Mouse (Mus musculus) neural tube, embryonic 14.5 days (tissue): ENCODE data around the gene Bank1. TPM values are rescaled to one million over a fixed set of nuclear protein-coding genes. Genes with fewer than 3 reads are reported as not detected.

ENCODE experiments used
- ATAC-seq: fragments of 200-750 bp; cut with Nextera tagmentation; 2 replicates; pipeline ENCODE4 v1.8.0; 2017; ENCODE audit warnings: low read depth, mild to moderate bottlenecking, moderate TSS enrichment, moderate library complexity
- H3K27ac ChIP-seq: fragments of 300-500 bp; sonication (generic); 2 replicates; pipeline ENCODE4 v1.5.1; 2014; ENCODE audit warnings: low read depth, mild to moderate bottlenecking, control low read depth, low read length, moderate library complexity, mixed read lengths
- H3K27me3 ChIP-seq: fragments of 300-500 bp; sonication (generic); 2 replicates; pipeline ENCODE4 v1.6.1; 2014; ENCODE audit warnings: low read length; ENCODE audit not compliant: control insufficient read depth, insufficient read depth
- H3K36me3 ChIP-seq: fragments of 300-500 bp; sonication (generic); 2 replicates; pipeline ENCODE4 v1.6.1; 2014; ENCODE audit warnings: low read length, mixed read lengths; ENCODE audit not compliant: control insufficient read depth, insufficient read depth
- H3K4me1 ChIP-seq: fragments of 300-500 bp; sonication (generic); 2 replicates; pipeline ENCODE4 v1.6.1; 2014; ENCODE audit warnings: low read length; ENCODE audit not compliant: control insufficient read depth, insufficient read depth
- H3K4me2 ChIP-seq: fragments of 300-500 bp; sonication (generic); 2 replicates; pipeline ENCODE4 v1.6.1; 2014; ENCODE audit warnings: mild to moderate bottlenecking, low read depth, low read length, control low read depth
- H3K4me3 ChIP-seq: fragments of 300-500 bp; sonication (generic); 2 replicates; pipeline ENCODE4 v1.5.1; 2014; ENCODE audit warnings: low read depth, low read length, control low read depth, mixed read lengths
- H3K9ac ChIP-seq: fragments of 300-500 bp; sonication (generic); replicated peaks from 2 replicates; pipeline ENCODE4 v1.6.1; 2014; ENCODE audit warnings: low read depth, mild to moderate bottlenecking, control low read depth, low read length, mixed read lengths
- H3K9me3 ChIP-seq: fragments of 300-500 bp; sonication (generic); 2 replicates; pipeline ENCODE4 v1.6.1; 2016; ENCODE audit warnings: low read length; ENCODE audit not compliant: control insufficient read depth
- WGBS: fragments of 180-500 bp; shearing (Covaris S2); extraction: QIAGEN DNeasy Blood & Tissue Kit; methylation state at CpG from one replicate; pipeline ENCODE4 v1.1.7; 2014; 5-methylcytosine and 5-hydroxymethylcytosine counted together
- polyA plus RNA-seq: library from polyadenylated mRNA; unstranded; fragments of >200 nt; fragmentation: Nextera tagmentation; extraction: Ambion mirVana; gene quantifications from 2 replicates; pipeline ENCODE4 v1.2.1, GENCODE M21; 2014

The Bank1 gene
- polyA plus RNA-seq, 1 experiment from 2014 or later = 0.16 TPM

- no peaks in the 10 kb centered on the region for H3K27me3 ChIP-seq
- no peak for ATAC-seq
- no peak overlapping the region for H3K4me2 ChIP-seq
- no peak overlapping the region for H3K9ac ChIP-seq
- WGBS = 67% methylated on average over 1 of the region's 1 CpGs
- no peaks in the 10 kb centered on the region for H3K4me1 ChIP-seq
- no peak overlapping the region for H3K27ac ChIP-seq
- H3K36me3 ChIP-seq = no peaks in the 10 kb centered on the region
- H3K9me3 ChIP-seq = no peaks in the 10 kb centered on the region
- H3K4me3 ChIP-seq = no peak overlapping the region
Observed at GRCm38 (mm10) chr3:136106452-136106851, 219.4 kb downstream of the Bank1 start.

DNA sequence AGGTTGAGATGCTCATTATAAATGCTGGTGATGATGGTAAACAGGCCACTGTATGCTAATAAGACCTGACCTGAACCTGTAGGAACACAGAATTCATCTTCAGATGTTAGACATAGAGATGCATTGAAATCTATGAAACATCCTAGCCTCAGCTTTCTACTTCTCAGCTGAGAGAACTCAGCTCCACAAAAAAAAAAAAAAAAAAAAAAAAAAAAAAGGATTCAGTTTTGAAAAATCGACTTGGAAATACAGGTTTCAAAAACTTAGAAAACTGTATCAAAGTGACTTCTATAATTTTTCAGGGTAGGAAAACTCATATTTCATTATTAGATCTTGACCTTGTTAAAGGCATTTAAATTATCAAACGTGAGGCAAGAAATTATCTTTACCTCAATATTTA lies 222.5 kb downstream of the Bank1 start:
- Histone ChIP-seq H3K27me3 (no peaks in the 10 kb centered on the region), H3K4me2 (no peak overlapping the region), H3K4me3 (no peak overlapping the region), H3K4me1 (no peaks in the 10 kb centered on the region), H3K27ac (no peak overlapping the region), H3K36me3 (no peaks in the 10 kb centered on the region), H3K9me3 (no peaks in the 10 kb centered on the region), H3K9ac (no peak overlapping the region)
- ATAC-seq = no peak
- 90% methylated on average over 2 of the region's 2 CpGs for WGBS

DNA sequence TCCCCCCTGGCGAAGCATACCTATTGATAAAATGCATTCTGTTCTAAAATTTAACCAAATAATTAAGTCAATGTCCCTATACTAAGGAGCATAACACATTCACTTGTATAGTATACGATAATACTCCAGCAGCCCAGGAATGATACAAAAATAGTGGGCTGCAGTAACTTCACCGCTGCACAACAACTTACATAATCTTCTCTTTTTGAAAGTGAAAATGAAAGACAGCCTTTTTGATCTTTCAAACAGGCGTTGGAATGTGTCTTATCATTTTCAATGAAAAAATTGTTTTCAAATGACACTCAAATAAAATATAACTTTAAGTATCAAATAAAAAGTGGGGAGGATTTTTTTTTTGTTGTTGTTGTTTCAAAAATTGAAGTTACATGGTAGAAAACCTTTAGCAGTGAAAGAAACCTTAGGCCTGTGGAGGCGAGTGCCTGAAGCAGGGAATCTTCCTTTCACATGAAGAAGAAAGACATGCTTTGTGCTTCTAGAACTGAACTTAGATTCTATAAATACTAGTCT lies 224.8 kb downstream of the Bank1 start:
- H3K27me3 ChIP-seq = no peaks in the 10 kb centered on the region
- whole genome bisulfite sequencing = 86% methylated on average over 5 of the region's 5 CpGs
- no peak overlapping the region for H3K27ac ChIP-seq
- H3K9me3 ChIP-seq = no peaks in the 10 kb centered on the region
- H3K4me2 ChIP-seq = no peak overlapping the region
- ATAC-seq = no peak
- no peak overlapping the region for H3K9ac ChIP-seq
- no peaks in the 10 kb centered on the region for H3K4me1 ChIP-seq
- H3K4me3 ChIP-seq = no peak overlapping the region
- no peaks in the 10 kb centered on the region for H3K36me3 ChIP-seq

DNA sequence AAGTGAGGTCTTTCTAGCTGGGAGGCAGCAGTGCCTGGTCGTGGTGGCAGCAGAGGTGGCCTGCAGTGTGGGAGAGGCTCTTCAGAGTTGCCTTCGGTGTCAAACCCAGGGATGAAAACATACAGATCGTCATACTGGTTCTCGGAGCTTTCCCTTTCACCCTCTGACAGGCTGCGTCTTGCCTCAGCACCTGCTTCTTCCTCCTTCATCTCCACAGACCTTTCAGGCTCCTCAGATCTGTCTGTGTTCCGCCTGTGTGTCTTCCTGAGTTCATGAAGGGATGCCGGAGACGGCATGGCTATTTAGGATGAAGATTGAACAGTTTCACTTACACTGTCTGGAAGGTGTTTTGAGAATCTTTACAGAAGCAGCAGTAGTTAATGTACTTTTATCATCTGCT lies 225.6 kb downstream of the Bank1 start:
- H3K9ac ChIP-seq = no peak overlapping the region
- H3K9me3 ChIP-seq = no peaks in the 10 kb centered on the region
- no peaks in the 10 kb centered on the region for H3K36me3 ChIP-seq
- no peaks in the 10 kb centered on the region for H3K4me1 ChIP-seq
- no peak overlapping the region for H3K4me3 ChIP-seq
- no peak for ATAC-seq
- no peak overlapping the region for H3K4me2 ChIP-seq
- WGBS = 88% methylated on average over 8 of the region's 8 CpGs
- H3K27ac ChIP-seq = no peak overlapping the region
- no peaks in the 10 kb centered on the region for H3K27me3 ChIP-seq

DNA sequence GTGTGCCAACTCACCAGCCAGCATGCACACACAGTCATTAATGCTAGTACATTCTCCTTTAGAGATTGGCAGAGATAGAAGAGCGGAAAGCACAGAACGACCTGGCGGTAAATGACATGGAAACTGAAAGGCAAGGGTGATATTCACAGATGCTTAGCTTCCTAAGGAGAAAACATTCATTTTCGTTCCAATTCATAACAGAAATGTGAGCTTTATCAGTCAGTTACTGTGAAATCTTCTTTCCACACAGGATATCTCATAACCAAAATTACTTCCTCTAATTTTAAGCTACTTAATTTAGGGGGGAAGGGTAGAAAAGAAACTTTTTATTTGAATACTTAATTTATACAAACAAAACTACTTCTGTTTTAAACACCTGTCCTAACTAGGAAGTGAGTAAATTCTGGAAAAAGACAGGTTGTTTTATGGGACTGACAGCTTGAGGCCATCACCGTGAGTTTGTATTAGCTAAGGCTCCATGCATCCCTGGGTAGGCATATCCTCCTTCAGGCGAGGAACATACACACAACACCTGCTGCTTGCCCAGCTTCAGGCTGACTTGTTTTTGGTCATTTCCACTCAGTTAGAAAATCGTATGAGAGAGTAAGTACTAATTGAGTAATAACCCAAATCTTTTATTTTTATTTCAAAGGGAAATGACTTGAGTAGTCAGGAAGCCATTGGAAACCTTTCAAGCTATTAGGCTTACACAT lies 238.8 kb downstream of the Bank1 start:
- H3K4me2 ChIP-seq = no peak overlapping the region
- no peaks in the 10 kb centered on the region for H3K36me3 ChIP-seq
- WGBS = 87% methylated on average over 7 of the region's 7 CpGs
- H3K9me3 ChIP-seq = no peaks in the 10 kb centered on the region
- no peaks in the 10 kb centered on the region for H3K27me3 ChIP-seq
- H3K4me1 ChIP-seq = no peaks in the 10 kb centered on the region
- no peak for ATAC-seq
- no peak overlapping the region for H3K9ac ChIP-seq
- H3K27ac ChIP-seq = no peak overlapping the region
- H3K4me3 ChIP-seq = no peak overlapping the region

- no peaks in the 10 kb centered on the region for H3K27me3 ChIP-seq
- no peak for ATAC-seq
- no peaks in the 10 kb centered on the region for H3K4me1 ChIP-seq
- H3K9me3 ChIP-seq = no peaks in the 10 kb centered on the region
- no peak overlapping the region for H3K4me2 ChIP-seq
- H3K4me3 ChIP-seq = no peak overlapping the region
- no peak overlapping the region for H3K9ac ChIP-seq
- WGBS = 80% methylated on average over 5 of the region's 5 CpGs
- H3K27ac ChIP-seq = no peak overlapping the region
- no peaks in the 10 kb centered on the region for H3K36me3 ChIP-seq
Observed at GRCm38 (mm10) chr3:136086431-136086830, 239.4 kb downstream of the Bank1 start.

- WGBS = 88% methylated on average over 1 of the region's 1 CpGs
- H3K4me1 ChIP-seq = no peaks in the 10 kb centered on the region
- ATAC-seq = no peak
- H3K27me3 ChIP-seq = no peaks in the 10 kb centered on the region
- no peak overlapping the region for H3K27ac ChIP-seq
- no peak overlapping the region for H3K4me3 ChIP-seq
- H3K4me2 ChIP-seq = no peak overlapping the region
- H3K9me3 ChIP-seq = no peaks in the 10 kb centered on the region
- H3K36me3 ChIP-seq = no peaks in the 10 kb centered on the region
- H3K9ac ChIP-seq = no peak overlapping the region
Observed at GRCm38 (mm10) chr3:136085077-136085476, 240.8 kb downstream of the Bank1 start.

DNA sequence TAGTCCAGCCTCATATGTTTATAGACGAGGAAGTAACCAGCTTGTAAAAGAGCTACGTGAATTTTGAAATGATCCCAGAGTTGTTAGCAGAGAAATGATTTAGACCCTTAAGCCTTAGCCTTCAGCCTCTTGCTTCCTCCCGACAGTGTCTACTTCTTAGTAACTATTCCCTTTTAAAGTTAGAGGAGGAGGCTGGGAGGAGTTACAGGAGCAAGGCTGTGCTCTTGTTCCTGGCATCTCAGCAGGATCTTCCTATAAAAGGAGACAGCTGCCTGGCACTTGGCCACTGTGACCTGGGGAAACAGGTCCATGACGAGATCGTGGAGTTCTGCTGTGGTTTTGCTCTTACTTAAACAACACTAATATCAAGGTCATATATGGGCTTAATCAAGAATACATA lies 241.8 kb downstream of the Bank1 start:
- Histone ChIP-seq H3K4me3 (no peak overlapping the region), H3K9ac (no peak overlapping the region), H3K4me1 (no peaks in the 10 kb centered on the region), H3K9me3 (no peaks in the 10 kb centered on the region), H3K36me3 (no peaks in the 10 kb centered on the region), H3K27ac (no peak overlapping the region), H3K4me2 (no peak overlapping the region), H3K27me3 (no peaks in the 10 kb centered on the region)
- WGBS = 68% methylated on average over 5 of the region's 5 CpGs
- no peak for ATAC-seq

DNA sequence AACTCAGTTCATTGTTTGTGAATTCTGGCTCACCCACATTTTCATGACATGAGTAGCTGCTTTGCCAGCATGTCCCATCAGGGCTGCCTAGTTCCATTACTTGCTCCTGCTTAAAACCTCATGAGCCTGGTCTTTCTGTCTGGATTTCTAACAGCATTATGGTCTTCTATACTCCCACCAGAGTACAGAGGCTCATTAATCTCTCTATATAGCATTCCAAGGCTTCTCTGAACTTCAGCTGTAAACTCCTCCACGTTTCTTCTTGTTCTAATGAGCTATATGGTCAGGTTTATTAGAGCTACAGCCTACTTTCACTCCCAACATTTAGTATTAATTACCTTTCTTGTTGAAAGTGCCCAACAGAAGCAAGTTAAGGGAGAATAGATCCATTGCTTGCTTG lies 244.6 kb downstream of the Bank1 start:
- no peaks in the 10 kb centered on the region for H3K9me3 ChIP-seq
- no peak for ATAC-seq
- WGBS = 56% methylated on average over 1 of the region's 1 CpGs
- H3K4me1 ChIP-seq = no peaks in the 10 kb centered on the region
- H3K4me3 ChIP-seq = no peak overlapping the region
- H3K27ac ChIP-seq = no peak overlapping the region
- H3K36me3 ChIP-seq = no peaks in the 10 kb centered on the region
- H3K27me3 ChIP-seq = no peaks in the 10 kb centered on the region
- H3K4me2 ChIP-seq = no peak overlapping the region
- H3K9ac ChIP-seq = no peak overlapping the region
